Mouse (Mus musculus): ENCODE results near the gene Slc22a28. TPM values are rescaled to one million over a fixed set of nuclear protein-coding genes. Genes with fewer than 3 reads are reported as not detected.

The Slc22a28 gene
- polyA plus RNA-seq (2021; fragmentation: Nextera tagmentation) = not detected in 2 replicates
- long read RNA-seq, experiment 1 = 0 reads
- long read RNA-seq, experiment 2 = 0 reads

GRCm38 (mm10) chr19:8131881-8132280 lies at the start of gene Slc22a28:
Gene Slc22a28 (minus strand): TSS chr19:8131982.

Other genes with a start within 250 kb of the Slc22a28 start
- not detected in 2 replicates for gene Slc22a27, start 166.0 kb downstream of the Slc22a28 start, polyA plus RNA-seq (2021; fragmentation: Nextera tagmentation)
- gene Slc22a29, start 86.9 kb upstream of the Slc22a28 start, polyA plus RNA-seq (2021; fragmentation: Nextera tagmentation) = not detected in 2 replicates